ENCODE assay signal across 29 mouse cellular contexts in the genomic region with DNA sequence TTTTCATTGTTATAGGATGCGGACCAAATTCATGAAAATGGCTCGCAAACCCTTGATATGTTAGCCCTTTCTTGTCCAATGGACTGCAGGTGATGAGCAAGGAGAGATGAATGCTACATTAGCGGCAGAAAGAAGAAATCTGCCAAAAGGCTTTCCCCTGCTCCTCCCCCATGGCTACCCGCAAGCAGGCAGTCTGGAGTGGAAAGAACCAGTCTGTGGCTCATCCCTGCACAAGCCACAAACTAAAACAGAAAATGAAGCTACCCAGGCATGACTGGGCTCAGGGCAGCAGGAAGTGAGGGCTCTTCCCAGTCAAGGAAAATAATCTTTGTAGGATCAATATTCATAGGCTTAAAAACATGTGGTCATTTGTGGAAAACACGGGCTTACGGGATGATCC. TPM values are rescaled to one million over a fixed set of nuclear protein-coding genes. Genes with fewer than 3 reads are reported as not detected.
DNase-seq lines count a peak whose midpoint lies in the region; ATAC-seq and TF ChIP-seq lines count a peak whose summit lies in the region.
"Had no signal": no experiment of that assay in that cellular context is flagged by ENCODE, and none has a peak within 500 bp of the region (broad histone marks: within the 10 kb centered on the region; RNA-seq: fewer than 3 reads in every experiment).

No protein-coding gene starts in this region.

- 88% methylated on average over 6 of the region's 6 CpGs for WGBS in kidney, adult 2 months
- WGBS in forebrain, embryonic 10.5 days, result 94% methylated on average over 6 of the region's 6 CpGs

- ATAC-seq in cerebellum, adult (ENCODE audit: insufficient number of reproducible peaks, low FRiP score, low TSS enrichment), result peak; percentile 67
- ATAC-seq: forebrain, embryonic 13.5 days; forebrain, embryonic 16.5 days; hindbrain, postnatal 0 days; inflammation-experienced regulatory T-cells, adult 6 months; Patski had no signal

- 0 out of 2 replicates have a peak overlapping the region, but pooled peaks have one; percentile 0 for H3K27ac ChIP-seq in kidney, adult 2 months (ENCODE audit: insufficient read depth, low read depth, low read length)
- no peak overlapping the region for H3K27ac ChIP-seq in forebrain, embryonic 10.5 days
- H3K27ac ChIP-seq: embryonic facial prominence, embryonic 10.5 days; embryonic facial prominence, embryonic 13.5 days; forebrain, embryonic 13.5 days; heart, adult 2 months; heart, embryonic 10.5 days; heart, embryonic 13.5 days; hindbrain, embryonic 14.5 days; hindbrain, postnatal 0 days had no signal

- no peak for TF ChIP-seq CTCF in kidney, adult 2 months (conservative IDR thresholded peaks at IDR 0.05; ENCODE audit: insufficient read depth, insufficient read length, low read depth, low read length)

- H3K9me3 ChIP-seq in forebrain, embryonic 10.5 days, result no peaks in the 10 kb centered on the region
- H3K9me3 ChIP-seq: embryonic facial prominence, embryonic 10.5 days; embryonic facial prominence, embryonic 13.5 days; forebrain, embryonic 13.5 days; heart, embryonic 10.5 days; heart, embryonic 13.5 days had no signal

- TF ChIP-seq POLR2A in kidney, adult 2 months (IDR thresholded peaks at IDR 0.05; ENCODE audit: low read depth, low read length), result no peak

- peaks cover 3% of the 10 kb centered on the region; the same call in 1 of the 2 replicates for H3K36me3 ChIP-seq in kidney, adult 2 months (ENCODE audit: control insufficient read depth, insufficient read depth, low read length)
- H3K36me3 ChIP-seq in forebrain, embryonic 10.5 days (replicated peaks), result peaks cover 40% of the 10 kb centered on the region
- H3K36me3 ChIP-seq: G1E had no signal

- peaks cover 30% of the 10 kb centered on the region for H3K4me1 ChIP-seq in kidney, adult 2 months (ENCODE audit: control insufficient read depth, insufficient read depth, low read length)
- H3K4me1 ChIP-seq in forebrain, embryonic 10.5 days, result peaks cover 19% of the 10 kb centered on the region
- H3K4me1 ChIP-seq: embryonic facial prominence, embryonic 10.5 days had no signal

- no peaks in the 10 kb centered on the region for H3K27me3 ChIP-seq in kidney, adult 2 months (replicated peaks; ENCODE audit: control insufficient read depth, insufficient read depth, low read length)
- H3K27me3 ChIP-seq in forebrain, embryonic 10.5 days (ENCODE audit: poor library complexity, severe bottlenecking), result no peaks in the 10 kb centered on the region
- H3K27me3 ChIP-seq: embryonic facial prominence, embryonic 13.5 days; forebrain, embryonic 13.5 days; heart, embryonic 13.5 days; Patski had no signal

- no peak overlapping the region for H3K4me3 ChIP-seq in kidney, adult 2 months (ENCODE audit: insufficient read depth, low read depth, low read length)
- H3K4me3 ChIP-seq in forebrain, embryonic 10.5 days, result no peak overlapping the region
- H3K4me3 ChIP-seq: embryonic facial prominence, embryonic 10.5 days; embryonic facial prominence, embryonic 13.5 days; erythroblast, embryonic 14.5 days; forebrain, embryonic 13.5 days; heart, adult 2 months; heart, embryonic 10.5 days; heart, embryonic 13.5 days had no signal

- DNase-seq in cerebellum, adult 9-10 months, result no peak
- DNase-seq in cerebellum, adult 9-11 months, result peak; percentile 57
- no peak for DNase-seq in cerebellum, adult 8-10 months
- DNase-seq in kidney, adult 2 months, result no peak
- no peak for DNase-seq in kidney, adult 18-20 months
- no peak for DNase-seq in forebrain, embryonic 10.5 days (ENCODE audit: extremely low spot score, low spot score)
- DNase-seq: adrenal gland, postnatal 10 days; adrenal gland, postnatal 36 days; cerebellum, postnatal 14 days; embryo, embryonic 11 days; gastrocnemius, postnatal 10 days; gastrocnemius, postnatal 36 days; heart, adult 2 months; heart, postnatal 14 days; heart, postnatal 4 days; kidney, adult 11 months had no signal

RNA-seq across cellular contexts. Expression of a gene that starts 54.6 kb away (rescaled TPM):
- 587 and 592 TPM in 2 replicates for polyA plus RNA-seq in kidney, adult 2 months (2012; rRNA removed)
- polyA plus RNA-seq in forebrain, embryonic 10.5 days (2016; fragmentation: Nextera tagmentation; extraction: Ambion mirVana), result 86.1 and 91.3 TPM in 2 replicates
- polyA plus RNA-seq: G1E had no signal
